Mouse (Mus musculus) midbrain, postnatal 0 days (tissue): ENCODE data around the gene Ift122. TPM values are rescaled to one million over a fixed set of nuclear protein-coding genes. Genes with fewer than 3 reads are reported as not detected.
"Not testable (repeated sequence)": the region's sequence is repeated elsewhere in the genome, so short reads cannot be mapped to it uniquely, and the experiment has no call there.

Experiments
- ATAC-seq: fragments of 200-750 bp; cut with Nextera tagmentation; 2 replicates; pipeline ENCODE4 v1.8.0; 2017; ENCODE audit warnings: moderate number of reproducible peaks, mild to moderate bottlenecking, moderate TSS enrichment, moderate library complexity; ENCODE audit not compliant: low FRiP score
- DNase-seq: peaks from one replicate; pipeline ENCODE4 v3.0.0-alpha.2; 2015; ENCODE audit warnings: low spot score
- H3K27ac ChIP-seq: fragments of 300-500 bp; sonication (generic); 2 replicates; pipeline ENCODE4 v1.5.1; 2014; ENCODE audit warnings: low read depth, mild to moderate bottlenecking, low read length, mixed read lengths
- H3K27me3 ChIP-seq: fragments of 300-500 bp; sonication (generic); 2 replicates; pipeline ENCODE4 v1.6.1; 2014; ENCODE audit warnings: low read length, control low read depth, mixed read lengths; ENCODE audit not compliant: insufficient read depth
- H3K36me3 ChIP-seq: fragments of 300-500 bp; sonication (generic); 2 replicates; pipeline ENCODE4 v1.6.1; 2014; ENCODE audit warnings: low read length, control low read depth, mixed read lengths; ENCODE audit not compliant: insufficient read depth
- H3K4me1 ChIP-seq: fragments of 300-500 bp; sonication (generic); 2 replicates; pipeline ENCODE4 v1.6.1; 2014; ENCODE audit warnings: mild to moderate bottlenecking, control low read depth, antibody characterized with exemption, low read length, mixed read lengths; ENCODE audit not compliant: insufficient read depth
- H3K4me2 ChIP-seq: fragments of 300-500 bp; sonication (generic); 2 replicates; pipeline ENCODE4 v1.6.1; 2014; ENCODE audit warnings: low read depth, mild to moderate bottlenecking, low read length, mixed read lengths; ENCODE audit not compliant: poor library complexity, severe bottlenecking
- H3K4me3 ChIP-seq: fragments of 300-500 bp; sonication (generic); 2 replicates; pipeline ENCODE4 v1.5.1; 2014; ENCODE audit warnings: low read depth, mild to moderate bottlenecking, low read length, moderate library complexity
- H3K9ac ChIP-seq: fragments of 300-500 bp; sonication (generic); replicated peaks from 2 replicates; pipeline ENCODE4 v1.6.1; 2014; ENCODE audit warnings: mild to moderate bottlenecking, low read length, moderate library complexity, mixed read lengths; ENCODE audit not compliant: poor library complexity, severe bottlenecking
- H3K9me3 ChIP-seq: fragments of 300-500 bp; sonication (generic); 2 replicates; pipeline ENCODE4 v1.6.1; 2016; ENCODE audit warnings: low read length, control low read depth
- CTCF ChIP-seq: IDR thresholded peaks from 2 replicates; pipeline ENCODE4 v1.5.1; 2016; ENCODE audit warnings: antibody characterized with exemption, mild to moderate bottlenecking
- WGBS: fragments of 180-500 bp; shearing (Covaris S2); extraction: QIAGEN DNeasy Blood & Tissue Kit; methylation state at CpG from one replicate; pipeline ENCODE4 v1.1.7; 2014; 5-methylcytosine and 5-hydroxymethylcytosine counted together
- polyA plus RNA-seq: library from polyadenylated mRNA; unstranded; fragments of >200 nt; fragmentation: Nextera tagmentation; extraction: Ambion mirVana; gene quantifications from 2 replicates; pipeline ENCODE4 v1.2.1, GENCODE M21; 2015
- total RNA-seq: library from RNA; depleted of rRNA; stranded (reverse); fragments of >200 nt; gene quantifications from 2 replicates; pipeline ENCODE4 v1.2.3, GENCODE M21; 2014

Gene Ift122
- total and polyA plus RNA-seq, 2 experiments from 2014 or later: 24.3 to 31.7 TPM

- H3K36me3 ChIP-seq, H3K4me1 ChIP-seq, H3K9me3 ChIP-seq, H3K9ac ChIP-seq, H3K27me3 ChIP-seq: not testable (repeated sequence)
- ATAC-seq (peak; percentile 68), DNase-seq (peak; percentile 77)
- H3K4me2 ChIP-seq: peak overlapping the region; percentile 29; the same call in 1 of the 2 replicates
- H3K27ac ChIP-seq: peak overlapping the region; percentile 21; the same call in 1 of the 2 replicates
- WGBS: 8% methylated on average over 4 of the region's 11 CpGs
- peak; percentile 74 for TF ChIP-seq CTCF
- peak overlapping the region; percentile 2; the same call in 1 of the 2 replicates for H3K4me3 ChIP-seq
Observed at GRCm38 (mm10) chr6:115823850-115824464, 29.3 kb upstream of the Ift122 start.

GRCm38 (mm10) chr6:115830779-115831601 is 22.3 kb upstream of the Ift122 start:
- 87% methylated on average over 6 of the region's 6 CpGs for WGBS
- TF ChIP-seq CTCF: no peak
- Histone ChIP-seq H3K9ac (no peak overlapping the region), H3K27me3 (no peaks in the 10 kb centered on the region), H3K9me3 (no peaks in the 10 kb centered on the region), H3K27ac (no peak overlapping the region), H3K4me3 (no peak overlapping the region), H3K4me1 (no peaks in the 10 kb centered on the region), H3K36me3 (no peaks in the 10 kb centered on the region), H3K4me2 (no peak overlapping the region)
- ATAC-seq (no peak), DNase-seq (no peak)

GRCm38 (mm10) chr6:115832152-115832850 is 21.0 kb upstream of the Ift122 start:
- 93% methylated on average over 2 of the region's 2 CpGs for WGBS
- H3K27ac ChIP-seq: no peak overlapping the region
- H3K4me1 ChIP-seq: no peaks in the 10 kb centered on the region
- H3K9ac ChIP-seq: no peak overlapping the region
- H3K27me3 ChIP-seq: no peaks in the 10 kb centered on the region
- no peak for TF ChIP-seq CTCF
- H3K9me3 ChIP-seq: no peaks in the 10 kb centered on the region
- H3K4me2 ChIP-seq: no peak overlapping the region
- H3K36me3 ChIP-seq: no peaks in the 10 kb centered on the region
- ATAC-seq: no peak
- no peak for DNase-seq
- no peak overlapping the region for H3K4me3 ChIP-seq

- TF ChIP-seq CTCF: no peak
- H3K27me3 ChIP-seq: no peaks in the 10 kb centered on the region
Observed at GRCm38 (mm10) chr6:115833861-115834260, 19.4 kb upstream of the Ift122 start.

GRCm38 (mm10) chr6:115838161-115838597 is 15.1 kb upstream of the Ift122 start, which contains the start of gene Efcab12:
Gene Efcab12 (minus strand): TSS chr6:115838412.
- Histone ChIP-seq H3K36me3 (no peaks in the 10 kb centered on the region), H3K4me2 (peak within 1 kb of the TSS; percentile 56), H3K9ac (0 out of 2 replicates have a peak within 1 kb of the TSS, but pooled peaks have one; percentile 1), H3K9me3 (no peaks in the 10 kb centered on the region), H3K27ac (no peak within 1 kb of the TSS), H3K4me1 (no peaks in the 10 kb centered on the region), H3K27me3 (no peaks in the 10 kb centered on the region), H3K4me3 (peak within 1 kb of the TSS; percentile 32)
- WGBS: 1% methylated on average over 19 of the region's 19 CpGs
- peak; percentile 54 for TF ChIP-seq CTCF
- ATAC-seq (peak; percentile 93), DNase-seq (peak; percentile 86)

More at GRCm38 (mm10) chr6:115833861-115834260, 19.4 kb upstream of the Ift122 start:
- H3K4me1 ChIP-seq: no peaks in the 10 kb centered on the region
- no peaks in the 10 kb centered on the region for H3K36me3 ChIP-seq
- DNase-seq: no peak
- no peaks in the 10 kb centered on the region for H3K9me3 ChIP-seq
- H3K4me3 ChIP-seq: no peak overlapping the region
- no peak overlapping the region for H3K27ac ChIP-seq
- ATAC-seq: no peak
- no peak overlapping the region for H3K4me2 ChIP-seq
- no peak overlapping the region for H3K9ac ChIP-seq
